Mouse (Mus musculus) gastrocnemius, adult 18-20 months (tissue): ENCODE measurements around the gene Rab3il1. TPM values are rescaled to one million over a fixed set of nuclear protein-coding genes. Genes with fewer than 3 reads are reported as not detected.

Experiments used
- total RNA-seq, 2 experiments: library from RNA; stranded (reverse); gene quantifications; 2 replicates each; pipeline ENCODE4 v1.2.3; 2021

The Rab3il1 gene
- total RNA-seq, 2 experiments from 2014 or later = 3.0 to 4.5 TPM

Other genes starting within 250 kb of the Rab3il1 start
- not detected for gene Scgb2a2, start 154.1 kb upstream of the Rab3il1 start, total RNA-seq
- 1 to 10 TPM; 1.4 to 1.7 TPM for gene Incenp, start 102.1 kb upstream of the Rab3il1 start, total RNA-seq
- 1,000 to 10,000 TPM; 2,098 to 2,234 TPM for gene Fth1, start 21.1 kb upstream of the Rab3il1 start, total RNA-seq
- under 1 TPM; 0.11 to 0.24 TPM for gene Best1, start within 50 bp of the Rab3il1 start, total RNA-seq
- 1 to 10 TPM; 2.2 to 5.7 TPM for gene Fads3, start 39.9 kb downstream of the Rab3il1 start, total RNA-seq
- gene Fads2, start 100.1 kb downstream of the Rab3il1 start, total RNA-seq = 1 to 10 TPM; 1.8 to 2.4 TPM
- gene Fads1, start 181.2 kb downstream of the Rab3il1 start, total RNA-seq = 1 to 10 TPM; 4.1 to 6.2 TPM
- 10 to 100 TPM; 83.7 to 89.8 TPM for gene Tmem258, start 202.3 kb downstream of the Rab3il1 start, total RNA-seq
- gene Fen1, start 202.5 kb downstream of the Rab3il1 start, total RNA-seq = 1 to 10 TPM; 3.6 to 4.3 TPM
- not detected for gene Myrf, start 239.1 kb downstream of the Rab3il1 start, total RNA-seq